Mouse (Mus musculus) layer of hippocampus, postnatal 25 days (tissue): Measurements from ENCODE around the gene Cic. TPM values are rescaled to one million over a fixed set of nuclear protein-coding genes. Genes with fewer than 3 reads are reported as not detected.

Source experiments
- DNase-seq, 2 experiments: peaks; one replicate each; pipeline ENCODE4 v3.0.0; 2022; ENCODE audit warnings: mixed read lengths in 2 of 2, low spot score in 1 of 2; ENCODE audit errors: extremely low spot score in 1 of 2
- total RNA-seq, 2 experiments: library from RNA; stranded (reverse); gene quantifications; 2 replicates each; pipeline ENCODE4 v1.2.3; 2021

Cic gene
- total RNA-seq, 2 experiments from 2014 or later: 176 to 220 TPM

- DNase-seq: no peak
These were observed 12.6 kb downstream of the Cic start for GRCm38 (mm10) chr7:25279861-25280791.

GRCm38 (mm10) chr7:25281166-25281733 lies 13.7 kb downstream of the Cic start:
- DNase-seq: no peak

GRCm38 (mm10) chr7:25281734-25282601 lies 14.5 kb downstream of the Cic start:
- DNase-seq: peak; percentile 88 to 94

GRCm38 (mm10) chr7:25282731-25283211 lies 15.3 kb downstream of the Cic start:
- DNase-seq: no peak

GRCm38 (mm10) chr7:25283637-25284036 lies 16.1 kb downstream of the Cic start:
- DNase-seq: no peak

- no peak for DNase-seq
These were observed 16.7 kb downstream of the Cic start for GRCm38 (mm10) chr7:25284171-25284570.

- no peak for DNase-seq
These were observed 17.3 kb downstream of the Cic start for GRCm38 (mm10) chr7:25284766-25285165.

- DNase-seq: no peak
These were observed 18.2 kb downstream of the Cic start for GRCm38 (mm10) chr7:25285511-25286238.

- DNase-seq: no peak
These were observed 19.5 kb downstream of the Cic start for GRCm38 (mm10) chr7:25286989-25287388.

- no peak for DNase-seq
These were observed 20.5 kb downstream of the Cic start for GRCm38 (mm10) chr7:25288011-25288410.

- DNase-seq: no peak
These were observed 21.2 kb downstream of the Cic start for GRCm38 (mm10) chr7:25288721-25289120.

- no peak for DNase-seq
These were observed 22.4 kb downstream of the Cic start for GRCm38 (mm10) chr7:25289925-25290324.

GRCm38 (mm10) chr7:25290463-25290862 lies 23.0 kb downstream of the Cic start:
- DNase-seq: no peak

GRCm38 (mm10) chr7:25290911-25291310 lies 23.4 kb downstream of the Cic start:
- DNase-seq: no peak

- no peak for DNase-seq
These were observed 24.6 kb downstream of the Cic start for GRCm38 (mm10) chr7:25292107-25292506.

GRCm38 (mm10) chr7:25293191-25293739 lies 25.8 kb downstream of the Cic start:
- DNase-seq: no peak

- no peak for DNase-seq
These were observed 27.0 kb downstream of the Cic start for GRCm38 (mm10) chr7:25294495-25294894.

GRCm38 (mm10) chr7:25294960-25295722 lies 27.6 kb downstream of the Cic start:
- no peak for DNase-seq

GRCm38 (mm10) chr7:25296945-25297453 lies 29.5 kb downstream of the Cic start:
- no peak for DNase-seq
